Mouse (Mus musculus) left cerebral cortex, adult 9 months (tissue): ENCODE measurements around the gene Foxp1.
A peak's percentile ranks its signal among the peaks of the same experiment; 100 is the strongest.

Experiments used
- DNase-seq, 2 experiments: peaks; one replicate each; pipeline ENCODE4 v3.0.0; 2022; ENCODE audit warnings: low spot score in 2 of 2

Foxp1 gene

DNA sequence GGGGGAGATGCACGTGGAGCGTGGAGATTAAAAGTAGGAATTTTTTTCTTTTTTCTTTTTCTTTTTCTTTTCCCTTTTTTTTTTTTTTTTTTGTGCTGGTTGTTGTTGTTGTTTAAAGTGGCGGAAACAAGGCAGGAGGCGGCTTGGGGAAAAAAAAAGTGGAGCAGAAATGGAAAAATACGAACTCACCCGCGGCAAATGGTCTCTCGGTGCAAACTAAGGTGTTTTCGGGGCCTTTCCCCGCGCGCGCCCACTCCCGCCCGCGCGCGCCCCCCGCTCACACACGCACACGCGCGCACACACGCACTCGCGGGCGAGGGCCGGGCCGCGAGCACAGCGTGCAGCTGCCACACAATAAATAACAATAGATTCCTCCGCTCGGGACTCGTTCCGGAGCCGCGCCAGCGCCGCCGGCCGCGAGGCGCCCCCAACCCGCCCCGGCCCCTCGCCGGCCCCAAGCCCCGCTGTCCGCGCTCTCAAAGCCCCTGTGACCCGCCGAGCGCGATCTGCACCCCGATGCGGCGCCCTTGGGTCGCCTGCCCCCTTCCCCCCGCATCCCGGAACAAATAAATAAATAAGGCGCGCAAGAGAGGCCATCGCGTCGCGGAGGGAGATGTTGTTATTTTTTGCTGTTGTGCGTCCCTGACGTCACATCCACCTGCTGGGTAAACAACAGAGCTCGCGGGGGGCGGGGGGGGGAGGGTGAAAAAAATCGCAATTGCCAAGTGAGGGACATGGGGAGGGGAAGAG lies at the start of gene Foxp1:
Foxp1 (minus strand) TSS at position 363 of the 750 bp plus-strand sequence.
- peak in 1 of 2 experiments; percentile 81 for DNase-seq

DNA sequence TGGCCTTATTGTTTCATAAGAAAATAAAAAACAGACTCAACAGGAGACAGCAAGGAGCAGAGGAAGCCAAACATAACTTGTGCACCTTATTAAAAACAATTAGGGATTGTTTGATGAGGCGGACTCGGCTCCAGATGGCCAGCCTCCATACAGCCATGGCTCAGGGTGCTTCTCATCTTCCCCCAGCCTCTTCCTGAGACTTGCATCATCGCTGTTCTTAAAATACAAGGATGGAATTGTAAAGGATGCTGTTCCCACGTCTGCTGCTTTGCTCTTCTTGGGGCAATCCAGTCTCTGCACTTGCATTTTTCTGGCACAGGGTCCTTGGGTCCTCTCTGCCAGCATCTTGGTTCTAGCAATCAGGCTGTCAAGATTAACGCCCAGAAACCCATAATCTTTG lies 49.5 kb upstream of the Foxp1 start:
- peak in 1 of 2 experiments; percentile 24 for DNase-seq

DNA sequence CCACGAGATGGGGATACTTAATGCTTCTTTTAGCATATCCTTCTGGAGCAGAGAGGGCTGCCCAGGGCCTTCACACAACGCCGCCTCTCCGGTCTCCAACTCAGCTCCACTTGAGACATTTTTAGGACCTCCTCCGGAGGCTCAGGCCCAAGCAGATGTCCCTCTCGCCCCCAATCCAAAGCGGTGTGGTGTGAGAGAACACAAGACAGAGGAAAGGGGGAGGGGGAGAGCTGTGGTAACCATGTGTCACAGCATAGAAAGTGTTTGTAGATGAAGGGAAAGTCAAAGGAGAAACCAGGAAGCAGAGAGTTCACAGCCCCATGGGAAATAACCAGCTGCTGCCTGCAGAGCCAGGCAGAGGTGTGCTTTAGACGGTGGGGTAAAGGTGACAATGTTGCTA lies 44.4 kb upstream of the Foxp1 start:
- DNase-seq = peak; percentile 22 to 56

DNA sequence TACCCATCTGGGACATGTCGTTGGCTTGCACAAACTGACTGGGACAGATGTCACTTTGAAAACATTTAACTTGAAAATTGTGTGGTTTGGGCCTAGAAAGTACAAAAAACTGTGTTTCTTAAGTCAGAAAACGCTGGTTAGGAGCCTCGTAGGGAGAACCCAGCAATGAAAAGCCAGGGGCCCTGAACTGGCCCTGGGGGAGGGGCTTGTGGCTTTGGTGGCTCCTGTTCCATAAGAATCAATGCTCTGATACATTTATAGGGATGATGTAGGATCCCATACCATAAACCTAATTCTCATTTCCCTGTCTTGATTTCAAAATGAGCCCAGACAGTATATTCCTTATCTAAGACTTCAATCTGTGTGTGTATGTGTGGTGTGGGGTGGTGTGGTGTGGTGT lies 42.2 kb upstream of the Foxp1 start:
- no peak for DNase-seq

DNA sequence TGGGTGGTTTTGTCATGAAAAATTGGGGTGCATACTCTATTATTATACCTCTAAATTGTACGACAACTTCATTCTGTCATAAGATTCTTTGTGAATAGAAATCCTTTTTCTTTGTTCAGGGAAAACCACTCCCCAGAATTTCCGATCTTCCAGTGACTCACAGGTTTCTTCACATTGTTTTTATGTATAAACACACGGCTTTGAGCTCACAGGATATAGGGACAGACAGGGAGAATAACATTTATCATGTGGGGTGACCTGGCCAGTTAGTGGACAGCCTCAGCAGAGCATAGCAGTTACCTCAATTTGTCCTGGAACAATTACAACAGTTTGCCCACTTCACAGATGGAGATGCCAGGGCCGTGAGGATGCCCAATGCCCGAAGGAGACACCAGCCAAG lies 34.4 kb upstream of the Foxp1 start:
- no peak for DNase-seq

DNA sequence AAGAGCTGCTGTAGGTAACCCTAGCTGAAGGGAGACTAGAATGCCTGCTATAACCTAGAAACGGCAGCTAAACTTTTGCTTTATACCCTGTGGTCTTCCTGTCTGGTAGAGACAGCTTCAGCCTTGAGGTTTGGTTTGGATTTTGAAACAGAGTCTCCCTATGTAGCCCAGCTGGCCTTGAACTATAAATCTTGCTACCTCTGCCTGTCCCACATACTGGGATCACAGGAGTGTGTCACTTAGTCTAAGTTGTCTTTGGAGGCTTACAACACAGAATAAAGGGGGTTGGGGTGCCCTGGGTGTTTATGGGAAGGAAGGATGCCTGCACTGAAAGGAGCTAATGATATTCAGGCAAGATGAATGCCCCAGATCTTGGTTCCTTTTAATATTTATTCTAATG lies 30.3 kb upstream of the Foxp1 start:
- DNase-seq = no peak

DNA sequence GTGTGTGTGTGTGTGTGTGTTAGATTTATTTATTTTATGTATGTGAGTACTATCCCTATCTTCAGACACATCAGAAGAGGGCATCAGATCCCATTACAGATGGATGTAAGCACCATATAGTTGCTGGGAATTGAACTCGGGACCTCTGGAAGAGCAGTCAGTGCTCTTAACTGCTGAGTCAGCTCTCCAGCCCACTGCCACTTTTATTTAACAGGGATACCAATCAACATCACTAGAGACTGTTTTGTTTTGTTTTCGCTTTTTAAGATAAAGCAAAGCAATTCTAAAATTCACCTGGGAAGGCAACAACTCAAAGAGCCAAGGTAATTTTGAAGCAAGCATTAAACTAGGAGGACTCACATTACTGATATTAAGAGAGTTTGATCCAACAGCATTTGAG lies 23.9 kb upstream of the Foxp1 start:
- DNase-seq = no peak

DNA sequence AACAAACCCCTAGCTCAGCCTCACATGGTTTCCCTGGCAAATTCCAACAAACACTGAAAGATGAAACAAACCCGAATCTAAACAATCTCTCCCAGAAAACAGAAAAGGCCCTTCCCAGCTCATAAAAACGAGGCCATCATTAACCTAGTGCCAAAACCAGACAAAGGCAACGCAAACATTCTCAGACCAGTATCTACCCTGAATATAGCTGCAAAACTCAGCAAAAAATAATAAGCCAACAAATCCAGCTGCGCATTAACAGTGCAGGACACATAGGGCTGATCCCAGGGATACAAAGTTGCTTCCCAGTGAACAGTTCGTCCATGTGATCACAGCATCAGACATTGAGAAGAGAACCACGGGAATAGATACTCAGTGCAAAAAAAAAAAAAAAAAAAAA lies 22.9 kb upstream of the Foxp1 start:
- no peak for DNase-seq

DNA sequence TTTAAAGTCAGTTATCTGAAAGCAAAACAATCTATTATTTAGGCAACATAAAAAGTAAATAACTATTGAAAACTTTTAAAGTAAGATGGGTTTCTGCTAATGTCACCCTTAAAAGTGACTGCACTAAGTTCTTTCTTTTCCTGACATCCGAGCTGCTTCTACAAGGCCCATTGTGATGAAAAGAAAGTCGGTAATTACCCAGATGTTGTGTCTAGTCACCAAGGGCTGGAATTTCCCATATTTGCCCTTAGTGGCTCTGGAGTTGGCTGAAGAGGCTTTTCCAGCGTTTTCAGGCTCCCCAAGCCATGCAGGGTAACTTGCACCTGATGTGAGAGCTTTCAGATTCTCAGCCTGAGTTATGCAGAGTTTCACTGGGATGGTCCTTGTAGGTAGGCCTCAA lies 18.6 kb upstream of the Foxp1 start:
- DNase-seq = no peak

DNA sequence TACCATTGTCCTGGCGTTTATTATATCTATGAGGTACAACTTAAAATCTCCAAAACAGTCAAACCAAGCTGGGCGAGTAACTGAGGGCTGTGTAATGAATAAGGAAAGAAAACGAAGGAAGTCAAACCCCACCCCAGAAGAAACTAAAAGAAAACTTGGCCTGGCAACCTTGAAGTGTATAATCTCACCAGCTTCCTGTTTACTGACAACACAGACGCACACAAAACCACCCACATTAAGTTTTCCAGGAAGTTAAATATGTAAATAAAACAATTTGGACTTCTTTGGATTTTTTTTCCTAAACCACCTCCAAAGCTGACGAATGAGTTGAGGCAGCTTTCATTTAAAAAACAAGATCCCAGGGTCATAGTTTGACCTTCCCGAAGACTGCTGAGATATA lies 18.1 kb upstream of the Foxp1 start:
- no peak for DNase-seq

DNA sequence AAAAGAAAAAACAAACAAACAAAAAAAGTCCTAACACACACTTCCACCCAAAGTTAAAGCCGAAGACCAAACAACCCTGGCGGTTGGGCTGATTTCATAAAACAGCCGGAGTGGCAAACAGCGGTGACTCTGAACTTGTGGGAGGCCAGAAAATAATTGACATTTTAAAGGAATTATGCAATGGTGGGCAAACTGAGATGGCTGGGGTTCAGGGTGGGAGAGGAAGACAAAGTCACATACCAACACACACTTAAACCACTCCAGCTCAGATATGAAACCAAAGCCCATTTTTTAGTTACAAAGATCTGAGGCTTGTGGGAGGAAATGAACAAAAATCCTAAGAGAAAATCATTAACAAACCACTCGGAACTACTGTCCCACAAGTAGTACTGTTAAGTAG lies 17.6 kb upstream of the Foxp1 start:
- no peak for DNase-seq

DNA sequence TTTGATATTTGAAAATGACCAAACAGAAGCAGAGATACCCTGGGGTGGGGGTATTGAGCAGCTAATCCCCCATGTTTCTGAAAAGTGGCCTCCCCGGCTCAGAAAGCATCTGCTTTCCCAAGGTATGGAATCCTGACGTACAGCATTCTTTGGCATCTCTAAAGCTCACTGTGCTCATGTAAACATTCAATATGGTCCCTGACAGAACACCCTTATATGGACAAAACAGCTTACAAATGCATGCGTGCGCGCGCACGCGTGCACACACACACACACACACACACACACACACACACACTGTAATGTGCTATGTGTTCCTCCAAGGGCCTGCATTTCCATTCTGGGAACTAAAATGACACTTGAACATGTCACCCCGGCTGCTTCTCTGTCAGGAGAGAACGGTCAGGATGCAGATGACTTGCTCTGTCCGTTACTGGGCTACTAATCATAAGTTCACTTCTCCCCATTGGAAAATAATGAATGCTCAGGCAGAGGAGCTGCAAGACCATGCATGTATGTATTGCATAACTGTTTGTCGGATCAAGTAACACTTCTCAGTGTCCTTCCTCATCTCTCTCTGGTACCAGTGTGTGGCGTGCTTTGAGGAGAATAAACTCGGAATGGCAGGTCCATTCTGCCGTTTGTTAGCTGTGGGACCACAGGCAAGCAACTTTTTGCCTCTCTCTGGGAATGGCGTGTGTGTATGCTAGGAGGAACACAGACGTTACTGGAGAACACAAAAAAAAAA lies 15.8 kb upstream of the Foxp1 start:
- DNase-seq = no peak

DNA sequence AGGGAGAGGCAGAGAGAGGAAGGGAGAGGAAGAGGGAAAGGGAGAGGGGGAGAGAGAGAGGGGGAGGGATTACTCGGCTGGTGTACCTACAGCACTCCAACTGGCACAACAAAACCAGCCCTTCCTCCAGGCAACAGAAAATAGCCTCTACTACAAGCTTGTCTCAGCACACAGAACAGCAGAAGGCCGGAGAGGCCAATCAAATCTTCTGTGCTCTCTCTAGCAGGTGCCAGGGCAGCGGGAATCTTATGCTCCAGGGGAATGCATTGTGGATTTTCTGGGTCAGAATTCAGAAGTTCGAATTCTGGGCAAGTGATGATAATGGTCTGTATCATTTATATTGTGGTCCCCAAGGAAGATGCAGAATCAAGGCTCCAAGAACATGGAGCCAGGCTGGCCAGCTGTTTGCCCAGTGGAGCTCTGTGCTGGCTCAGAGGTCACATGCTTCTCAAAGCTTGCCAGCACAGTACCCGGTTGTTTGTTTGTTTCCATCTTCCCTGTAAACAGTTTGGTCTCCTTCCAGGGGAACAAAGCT lies 11.8 kb upstream of the Foxp1 start:
- no peak for DNase-seq

DNA sequence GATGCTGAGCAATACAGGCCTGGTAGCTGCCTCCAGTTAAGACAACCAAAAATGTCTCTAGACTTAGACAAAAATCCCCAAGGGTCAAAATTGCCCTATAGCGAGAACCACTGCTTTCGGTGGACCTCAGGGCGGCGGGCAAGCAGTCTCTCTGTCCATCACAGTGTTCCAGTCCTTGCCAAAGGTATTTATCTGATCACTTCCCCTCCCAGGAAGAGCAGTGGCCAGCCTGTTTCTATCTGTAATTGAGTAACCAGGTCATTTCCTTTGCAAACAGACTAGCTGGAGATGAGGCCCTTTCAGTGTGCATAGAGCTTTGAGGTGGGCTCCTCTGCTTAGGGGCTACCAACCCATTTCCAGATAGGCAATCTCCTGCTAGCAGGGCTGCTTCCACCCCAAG lies 9.9 kb upstream of the Foxp1 start:
- no peak for DNase-seq

DNA sequence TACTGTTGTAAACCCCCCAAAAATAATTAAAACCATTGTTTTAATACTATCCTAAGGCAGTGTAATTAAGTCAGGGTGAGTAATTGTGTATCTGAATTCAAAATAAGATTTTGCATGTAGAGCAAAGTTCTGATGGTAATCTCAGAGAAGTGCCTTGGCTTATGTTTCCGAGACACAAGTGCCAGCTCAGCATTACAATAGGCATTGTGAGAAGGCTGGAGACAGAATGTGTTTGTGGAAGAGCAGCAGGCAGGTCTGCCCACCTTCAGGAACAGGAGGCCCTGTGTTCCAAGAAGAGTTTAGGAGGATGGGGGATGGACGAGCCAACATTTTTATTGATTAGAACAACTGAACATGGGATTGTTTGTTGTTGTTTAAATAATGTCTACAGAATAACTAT lies 6.5 kb upstream of the Foxp1 start:
- DNase-seq = no peak

DNA sequence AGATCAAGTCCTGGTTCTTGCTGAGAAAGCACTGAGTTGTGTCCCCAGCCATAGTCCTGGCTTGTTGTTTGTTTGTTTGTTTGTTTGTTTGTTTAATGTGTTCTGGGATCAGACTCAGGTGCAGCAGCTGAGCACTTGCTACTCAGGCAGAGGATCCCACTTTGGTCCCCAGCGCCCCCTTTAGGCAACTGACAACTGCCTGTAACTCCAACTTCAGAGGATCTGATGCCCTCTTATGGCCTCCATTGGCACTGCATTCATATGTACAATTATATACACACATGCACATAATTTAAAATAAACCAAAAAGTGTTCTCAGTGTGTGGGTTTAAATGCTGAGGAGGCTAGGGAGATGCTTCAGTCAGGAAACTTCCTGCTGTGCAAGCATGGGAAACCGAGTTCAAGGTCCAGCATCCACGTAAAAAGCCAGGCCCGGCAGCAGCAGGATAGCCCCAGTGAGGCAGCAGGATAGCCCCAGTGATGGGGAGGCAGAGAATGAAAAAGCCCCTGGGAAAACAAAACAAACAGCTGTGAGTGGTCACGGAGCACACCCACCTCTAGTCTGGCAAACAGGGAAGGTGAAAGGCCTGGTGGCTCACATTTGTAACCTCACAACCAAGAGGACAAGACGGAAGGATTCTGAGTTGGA lies 5.1 kb upstream of the Foxp1 start:
- DNase-seq = no peak

DNA sequence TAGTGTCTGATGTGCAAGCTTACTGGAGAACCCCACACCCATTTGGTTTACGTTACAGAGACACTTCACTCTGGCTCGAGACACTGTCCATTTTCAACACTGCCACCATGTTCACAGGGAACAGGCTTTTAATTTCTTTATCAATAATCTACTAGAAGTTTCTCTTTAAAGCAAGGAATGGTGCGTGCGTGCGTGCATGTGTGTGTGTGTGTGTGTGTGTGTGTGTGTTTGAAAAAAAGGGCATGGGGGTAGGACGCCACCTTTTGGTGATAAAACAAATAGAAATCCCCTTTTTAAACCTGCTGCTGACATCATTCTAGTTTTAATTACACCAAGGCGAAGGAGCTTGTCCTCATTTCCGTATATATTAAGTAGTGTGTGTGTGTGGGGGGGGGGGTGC lies 2.8 kb upstream of the Foxp1 start:
- DNase-seq = peak in 1 of 2 experiments; percentile 30

DNA sequence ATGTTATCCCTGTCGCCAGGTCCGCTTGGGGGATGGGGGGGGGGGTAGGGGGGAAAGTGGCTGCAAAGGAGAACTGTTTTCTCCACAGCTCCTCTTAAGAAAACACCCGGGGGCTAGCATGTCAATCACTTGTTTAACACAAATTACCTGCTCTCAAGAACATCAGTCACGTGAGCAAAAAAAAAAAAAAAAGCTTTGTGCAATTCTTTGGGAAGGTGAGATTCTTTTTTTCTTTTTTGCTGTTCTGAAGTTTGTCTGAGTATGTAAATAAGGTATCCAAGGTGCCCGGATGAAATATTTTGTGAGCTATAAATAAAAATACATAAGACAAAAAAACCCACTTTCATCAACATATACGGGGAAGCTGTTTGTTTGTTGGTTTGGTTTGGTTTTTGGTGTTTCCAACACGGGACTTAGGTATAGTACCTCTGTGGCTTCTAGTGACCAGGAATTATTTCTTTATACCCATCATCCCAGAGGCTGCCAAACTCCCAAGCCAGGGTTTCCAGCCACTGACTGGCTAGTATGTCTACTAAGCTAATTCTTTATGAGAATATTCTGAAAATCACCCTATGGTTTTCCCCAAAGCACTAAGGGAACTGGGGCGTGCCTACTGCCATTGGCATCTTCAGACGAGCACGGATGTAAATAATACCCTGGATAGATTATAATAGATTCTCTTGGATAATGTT lies 1.3 kb upstream of the Foxp1 start:
- DNase-seq = no peak

DNA sequence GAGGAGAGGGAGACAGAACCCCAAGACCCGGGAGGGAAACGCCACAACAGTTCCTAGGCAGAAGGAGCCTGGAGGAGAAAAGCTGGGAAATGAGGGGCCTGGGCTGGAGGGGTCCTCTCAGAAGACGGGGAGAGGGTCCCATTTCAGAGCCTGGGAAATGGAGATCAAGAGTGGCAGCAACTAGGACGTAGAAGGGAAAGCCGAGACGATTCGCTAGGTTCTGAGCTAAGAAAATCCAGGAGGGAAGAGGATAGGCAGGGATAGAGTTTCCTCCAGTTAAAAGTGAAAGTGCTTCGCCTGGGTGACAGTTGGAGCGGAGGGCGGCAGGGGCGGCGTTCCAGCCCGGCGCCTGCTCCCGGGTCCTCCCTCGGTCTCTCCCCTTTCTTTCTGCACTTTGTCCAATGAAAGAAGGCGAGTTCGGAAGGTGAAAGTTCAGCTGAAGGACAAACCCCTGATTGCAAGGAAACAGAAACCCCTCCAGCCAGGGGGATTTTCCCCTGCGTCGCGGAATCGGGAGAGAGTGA lies 650 bp upstream of the Foxp1 start:
- peak; percentile 55 to 76 for DNase-seq

DNA sequence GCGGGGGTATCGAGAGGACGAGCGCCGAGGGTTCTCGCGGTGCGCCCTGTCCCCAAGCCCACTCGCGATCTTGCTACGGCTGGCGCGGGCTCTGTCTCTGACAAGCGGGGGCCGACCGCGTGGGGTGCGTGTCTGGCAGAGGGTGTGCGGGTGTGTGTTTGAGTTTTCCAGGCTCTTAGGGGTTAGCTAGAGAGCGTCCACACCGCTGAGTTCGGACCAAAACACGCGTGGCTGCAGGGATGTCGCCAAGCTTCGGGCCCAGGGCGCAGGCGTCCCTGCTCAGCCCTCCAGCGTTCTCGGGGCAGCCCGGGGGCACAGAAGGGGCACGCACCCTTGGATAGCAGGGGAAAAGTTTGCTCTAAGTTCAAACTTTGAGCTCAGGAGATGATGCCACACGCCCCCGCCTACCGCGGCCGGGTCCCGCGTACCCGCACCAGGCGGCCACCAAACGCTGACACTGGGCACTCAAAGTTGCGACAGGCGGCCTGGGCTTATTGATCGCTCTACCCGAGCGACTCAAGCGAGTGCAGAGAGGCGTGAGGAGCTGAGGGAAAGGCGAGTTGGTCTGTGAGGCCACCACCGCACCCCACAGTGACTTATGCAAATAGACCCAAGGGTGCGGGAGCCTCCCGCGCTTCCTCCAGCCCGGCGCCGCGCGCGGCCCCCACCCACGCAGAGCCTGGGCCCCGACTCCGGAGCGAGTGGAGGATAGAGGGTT lies 721 bp downstream of the Foxp1 start:
- DNase-seq = peak in 1 of 2 experiments; percentile 39

DNA sequence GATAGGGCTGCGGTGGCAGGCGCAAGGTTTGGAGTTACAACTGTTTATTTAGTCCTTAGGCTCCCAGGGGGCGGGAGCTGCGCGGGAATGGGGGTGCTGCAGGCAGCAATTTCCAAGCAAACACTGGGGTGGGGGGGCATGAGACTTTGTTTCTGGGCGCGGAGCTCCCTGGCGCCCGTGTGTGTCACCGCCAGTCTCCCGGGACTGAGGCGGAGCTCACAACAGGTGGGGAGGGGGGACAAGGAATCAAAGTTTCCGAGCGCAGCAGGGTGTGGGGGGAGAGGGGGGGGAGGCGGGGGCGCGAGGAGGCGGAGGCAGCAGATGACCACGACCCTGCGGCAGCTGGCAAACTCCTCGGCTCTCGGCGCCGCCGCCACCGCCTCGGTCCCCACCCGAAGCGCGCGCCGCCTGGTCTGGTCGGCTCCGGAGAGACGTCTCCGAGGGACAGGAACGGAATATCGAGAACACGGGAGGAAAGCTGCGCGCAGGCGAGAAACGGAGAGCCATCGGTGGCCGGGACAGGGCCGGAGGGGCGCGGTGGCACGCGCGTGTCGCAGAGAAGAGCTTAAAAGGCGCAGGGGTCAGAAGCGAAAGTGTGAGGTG lies 1.4 kb downstream of the Foxp1 start:
- DNase-seq = no peak
